Mouse (Mus musculus) lung, postnatal 0 days (tissue): Measurements from ENCODE around the gene Cgn. TPM values are rescaled to one million over a fixed set of nuclear protein-coding genes. Genes with fewer than 3 reads are reported as not detected.

Experiments used
- ATAC-seq: fragments of 200-750 bp; cut with Nextera tagmentation; 2 replicates; pipeline ENCODE4 v1.8.0; 2017; ENCODE audit warnings: moderate library complexity
- DNase-seq: peaks from one replicate; pipeline ENCODE4 v3.0.0-alpha.2; 2016; ENCODE audit warnings: low spot score
- H3K27ac ChIP-seq: fragments of 300-500 bp; sonication (generic); 2 replicates; pipeline ENCODE4 v1.5.1; 2014; ENCODE audit warnings: antibody characterized with exemption, mild to moderate bottlenecking, low read length, mixed read lengths
- H3K27me3 ChIP-seq: fragments of 300-500 bp; sonication (generic); replicated peaks from 2 replicates; pipeline ENCODE4 v1.6.1; 2014; ENCODE audit warnings: low read length, mixed read lengths; ENCODE audit not compliant: insufficient read depth
- H3K36me3 ChIP-seq: fragments of 300-500 bp; sonication (generic); 2 replicates; pipeline ENCODE4 v1.6.1; 2014; ENCODE audit warnings: low read length, mixed read lengths; ENCODE audit not compliant: insufficient read depth
- H3K4me1 ChIP-seq: fragments of 300-500 bp; sonication (generic); 2 replicates; pipeline ENCODE4 v1.6.1; 2014; ENCODE audit warnings: antibody characterized with exemption, low read depth, low read length, mixed read lengths; ENCODE audit not compliant: insufficient read depth
- H3K4me2 ChIP-seq: fragments of 300-500 bp; sonication (generic); replicated peaks from 2 replicates; pipeline ENCODE4 v1.6.1; 2014; ENCODE audit warnings: low read depth, mild to moderate bottlenecking, low read length, moderate library complexity, mixed read lengths
- H3K4me3 ChIP-seq: fragments of 300-500 bp; sonication (generic); 2 replicates; pipeline ENCODE4 v1.5.1; 2014; ENCODE audit warnings: low read depth, low read length
- H3K9ac ChIP-seq: fragments of 300-500 bp; sonication (generic); replicated peaks from 2 replicates; pipeline ENCODE4 v1.6.1; 2014; ENCODE audit warnings: low read depth, mild to moderate bottlenecking
- H3K9me3 ChIP-seq: fragments of 300-500 bp; sonication (generic); 2 replicates; pipeline ENCODE4 v1.6.1; 2016; ENCODE audit warnings: low read length, mixed read lengths
- CTCF ChIP-seq: IDR thresholded peaks from 2 replicates; pipeline ENCODE4 v1.5.1; 2016; ENCODE audit warnings: antibody characterized with exemption, mild to moderate bottlenecking
- EP300 ChIP-seq: IDR thresholded peaks from 2 replicates; pipeline ENCODE4 v1.6.1; 2016; ENCODE audit warnings: antibody characterized with exemption, mild to moderate bottlenecking, control low read depth
- WGBS: fragments of 180-500 bp; shearing (Covaris S2); extraction: QIAGEN DNeasy Blood & Tissue Kit; methylation state at CpG from one replicate; pipeline ENCODE4 v1.1.7; 2014; 5-methylcytosine and 5-hydroxymethylcytosine counted together
- polyA plus RNA-seq: library from polyadenylated mRNA; unstranded; fragments of >200 nt; fragmentation: Nextera tagmentation; extraction: Ambion mirVana; gene quantifications from 2 replicates; pipeline ENCODE4 v1.2.1, GENCODE M21; 2015

The Cgn gene
- polyA plus RNA-seq, 1 experiment from 2014 or later = 29.6 TPM

DNA sequence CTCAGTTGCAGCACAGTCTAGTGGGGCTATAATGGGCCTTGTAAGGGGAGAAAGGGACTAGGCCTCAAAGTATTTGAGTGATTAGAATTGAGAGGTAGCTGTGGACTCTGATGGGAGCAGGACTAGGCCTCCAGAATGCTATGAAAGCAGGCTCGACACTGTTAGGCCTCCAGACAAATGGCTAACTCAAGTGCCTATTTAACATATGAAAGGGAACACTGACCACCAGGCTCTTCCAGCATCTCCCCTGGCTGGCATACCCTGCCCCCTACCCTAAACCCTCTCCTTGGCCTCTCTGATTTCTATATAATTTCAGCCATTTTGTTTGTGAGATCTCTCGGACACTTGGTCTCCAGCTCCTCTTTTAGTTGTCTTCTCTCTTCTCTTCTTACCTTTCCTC, 8.1 kb upstream of the Cgn start:
- DNase-seq = no peak
- no peak overlapping the region for H3K27ac ChIP-seq
- no peak for TF ChIP-seq EP300
- TF ChIP-seq CTCF = no peak
- no peaks in the 10 kb centered on the region for H3K36me3 ChIP-seq
- H3K4me1 ChIP-seq = no peaks in the 10 kb centered on the region
- no peaks in the 10 kb centered on the region for H3K27me3 ChIP-seq
- ATAC-seq = no peak
- H3K4me2 ChIP-seq = no peak overlapping the region
- no peak overlapping the region for H3K4me3 ChIP-seq
- 63% methylated on average over 2 of the region's 2 CpGs for WGBS
- no peak overlapping the region for H3K9ac ChIP-seq
- no peaks in the 10 kb centered on the region for H3K9me3 ChIP-seq

- Histone ChIP-seq H3K4me3 (no peak overlapping the region), H3K27me3 (no peaks in the 10 kb centered on the region), H3K27ac (no peak overlapping the region), H3K4me2 (no peak overlapping the region), H3K4me1 (no peaks in the 10 kb centered on the region), H3K36me3 (no peaks in the 10 kb centered on the region), H3K9me3 (no peaks in the 10 kb centered on the region), H3K9ac (no peak overlapping the region)
- TF ChIP-seq EP300 (no peak), CTCF (no peak)
- DNase-seq (no peak), ATAC-seq (no peak)
- WGBS = 65% methylated on average over 2 of the region's 2 CpGs
Measured at GRCm38 (mm10) chr3:94793672-94794071, 7.4 kb upstream of the Cgn start.

- DNase-seq = no peak
- TF ChIP-seq EP300 (no peak), CTCF (no peak)
- Histone ChIP-seq H3K9me3 (no peaks in the 10 kb centered on the region), H3K4me2 (no peak overlapping the region), H3K27ac (no peak overlapping the region), H3K27me3 (no peaks in the 10 kb centered on the region), H3K36me3 (no peaks in the 10 kb centered on the region), H3K4me3 (no peak overlapping the region), H3K4me1 (no peaks in the 10 kb centered on the region), H3K9ac (no peak overlapping the region)
- 72% methylated on average over 2 of the region's 2 CpGs for WGBS
- no peak for ATAC-seq
Measured at GRCm38 (mm10) chr3:94792258-94792657, 6.0 kb upstream of the Cgn start.

DNA sequence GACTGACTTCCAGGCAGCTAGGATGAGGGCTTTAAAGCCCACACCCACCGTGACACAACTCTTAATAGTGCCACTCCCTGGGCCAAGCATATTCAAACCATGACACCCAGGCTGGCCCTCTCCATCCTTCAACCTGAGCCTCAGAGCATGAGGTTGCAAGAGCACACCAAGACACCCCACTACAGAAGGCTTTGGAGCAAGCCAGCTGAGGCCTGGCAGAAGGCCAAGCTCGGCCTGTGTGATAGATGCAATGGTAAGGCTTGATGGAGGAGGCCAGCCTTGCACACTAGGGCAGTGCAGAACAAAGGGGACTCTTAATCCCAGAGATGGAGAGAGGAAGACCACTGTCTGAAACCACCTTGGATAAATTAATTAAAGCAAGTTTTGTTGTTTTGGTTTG, 3.2 kb upstream of the Cgn start:
- Histone ChIP-seq H3K4me1 (no peaks in the 10 kb centered on the region), H3K27ac (no peak overlapping the region), H3K9ac (no peak overlapping the region), H3K36me3 (no peaks in the 10 kb centered on the region), H3K4me2 (no peak overlapping the region), H3K9me3 (no peaks in the 10 kb centered on the region), H3K4me3 (no peak overlapping the region), H3K27me3 (no peaks in the 10 kb centered on the region)
- TF ChIP-seq EP300 (no peak), CTCF (no peak)
- WGBS = 60% methylated on average over 2 of the region's 2 CpGs
- DNase-seq (no peak), ATAC-seq (no peak)

DNA sequence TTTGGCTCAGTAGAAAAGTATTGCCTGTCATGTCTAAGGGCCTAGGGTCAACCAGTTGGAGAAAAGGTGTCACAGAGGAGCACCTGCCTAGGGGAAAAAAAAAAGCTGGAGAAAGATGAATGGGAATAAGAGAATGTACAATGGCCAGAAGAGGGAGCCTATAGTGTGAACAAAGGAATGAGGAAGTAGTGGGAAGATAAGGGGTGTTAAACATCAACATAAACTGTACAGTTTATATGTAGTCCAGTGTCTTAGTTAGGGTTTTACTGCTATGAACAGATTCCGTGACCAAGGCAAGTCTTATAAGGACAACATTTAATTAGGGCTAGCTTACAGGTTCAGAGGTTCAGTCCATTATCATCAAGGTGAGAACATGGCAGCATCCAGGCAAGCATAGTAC, 2.8 kb upstream of the Cgn start:
- H3K27me3 ChIP-seq = no peaks in the 10 kb centered on the region
- no peak overlapping the region for H3K9ac ChIP-seq
- H3K4me2 ChIP-seq = no peak overlapping the region
- ATAC-seq (no peak), DNase-seq (no peak)
- WGBS = 89% methylated on average over 1 of the region's 1 CpGs
- H3K4me3 ChIP-seq = no peak overlapping the region
- TF ChIP-seq CTCF (no peak), EP300 (no peak)
- no peaks in the 10 kb centered on the region for H3K9me3 ChIP-seq
- no peaks in the 10 kb centered on the region for H3K36me3 ChIP-seq
- H3K4me1 ChIP-seq = no peaks in the 10 kb centered on the region
- H3K27ac ChIP-seq = no peak overlapping the region

- Histone ChIP-seq H3K9me3 (no peaks in the 10 kb centered on the region), H3K4me3 (peak overlapping the region; percentile 56), H3K27me3 (no peaks in the 10 kb centered on the region), H3K4me2 (peak overlapping the region; percentile 88), H3K27ac (0 out of 2 replicates have a peak overlapping the region, but pooled peaks have one; percentile 29), H3K36me3 (no peaks in the 10 kb centered on the region), H3K9ac (no peak overlapping the region), H3K4me1 (no peaks in the 10 kb centered on the region)
- ATAC-seq = no peak
- TF ChIP-seq EP300 (no peak), CTCF (no peak)
- 6% methylated on average over 11 of the region's 11 CpGs for WGBS
- DNase-seq = peak; percentile 62
Measured at GRCm38 (mm10) chr3:94787122-94787780, 959 bp upstream of the Cgn start.

- Histone ChIP-seq H3K4me3 (peak overlapping the region; percentile 56), H3K27me3 (no peaks in the 10 kb centered on the region), H3K9me3 (no peaks in the 10 kb centered on the region), H3K4me1 (no peaks in the 10 kb centered on the region), H3K4me2 (peak overlapping the region; percentile 88), H3K27ac (peak overlapping the region; percentile 95), H3K36me3 (no peaks in the 10 kb centered on the region), H3K9ac (0 out of 2 replicates have a peak overlapping the region, but pooled peaks have one; percentile 2)
- 3% methylated on average over 12 of the region's 14 CpGs for WGBS
- no peak for DNase-seq
- ATAC-seq = peak; percentile 8
- TF ChIP-seq CTCF (no peak), EP300 (no peak)
Measured at GRCm38 (mm10) chr3:94785958-94786357, 334 bp downstream of the Cgn start.
